Mouse (Mus musculus) heart, postnatal 25 days (tissue): ENCODE data around the gene Iqsec2. TPM values are rescaled to one million over a fixed set of nuclear protein-coding genes. Genes with fewer than 3 reads are reported as not detected.
"Not testable (repeated sequence)": the region's sequence is repeated elsewhere in the genome, so short reads cannot be mapped to it uniquely, and the experiment has no call there.

Experiments
- DNase-seq: peaks from one replicate; pipeline ENCODE4 v3.0.0; 2022; ENCODE audit warnings: low spot score
- intact Hi-C: fragments of 180-260 bp; cut with DNase I; formaldehyde crosslinking; loops from one replicate; pipeline ENCODE4 v1.15.1; 2025
- total RNA-seq, 2 experiments: library from RNA; stranded (reverse); gene quantifications; 2 replicates each; pipeline ENCODE4 v1.2.3; 2021

Iqsec2 gene
- total RNA-seq, 2 experiments from 2014 or later = 80.6 to 80.7 TPM

GRCm38 (mm10) chrX:152232781-152233763 is 89.0 kb downstream of the Iqsec2 start, which contains the start of gene Kdm5c:
Gene Kdm5c (plus strand): TSS chrX:152233020.
- peak; percentile 97 for DNase-seq
- intact Hi-C loops = no loop called here

- DNase-seq = no peak
- intact Hi-C loops = no loop called here
These were observed 90.1 kb downstream of the Iqsec2 start for GRCm38 (mm10) chrX:152234125-152234524.

GRCm38 (mm10) chrX:152235758-152236157 is 91.7 kb downstream of the Iqsec2 start:
- intact Hi-C loops = loop anchor here (5.0 kb wide), 1 partner anchor 107 kb away; the partner anchor contains the start of gene Tspyl2
- no peak for DNase-seq

GRCm38 (mm10) chrX:152243140-152243539 is 99.1 kb downstream of the Iqsec2 start:
- not testable (repeated sequence) for DNase-seq
- intact Hi-C loops = loop anchor here (5.0 kb wide), 1 partner anchor 109 kb away; no protein-coding TSS in a partner anchor

- DNase-seq = no peak
- intact Hi-C loops = loop anchor here (5.0 kb wide), 1 partner anchor 108 kb away; no protein-coding TSS in a partner anchor
These were observed 100.6 kb downstream of the Iqsec2 start for GRCm38 (mm10) chrX:152244492-152245189.

- intact Hi-C loops = no loop called here
- no peak for DNase-seq
These were observed 127.1 kb downstream of the Iqsec2 start for GRCm38 (mm10) chrX:152271189-152271588.

Other genes with a start within 250 kb of the Iqsec2 start
- 100 to 1,000 TPM; 218 to 235 TPM for gene Hsd17b10, start 142.4 kb upstream of the Iqsec2 start, total RNA-seq
- gene Ribc1, start 128.0 kb upstream of the Iqsec2 start, total RNA-seq = under 1 TPM; 0.34 to 0.39 TPM
- gene Smc1a, start 127.8 kb upstream of the Iqsec2 start, total RNA-seq = 10 to 100 TPM; 25.1 to 26.8 TPM
- gene Kdm5c, start 88.8 kb downstream of the Iqsec2 start, total RNA-seq = 10 to 100 TPM; 29.7 to 55.0 TPM
- gene Kantr, start 183.2 kb downstream of the Iqsec2 start, total RNA-seq = 1 to 10 TPM; 3.0 to 3.7 TPM
- gene Tspyl2, start 198.2 kb downstream of the Iqsec2 start, total RNA-seq = 10 to 100 TPM in 1 of 2 experiments, 1 to 10 TPM in 1; 7.2 to 10.5 TPM
- 1 to 10 TPM in 1 of 2 experiments, under 1 TPM in 1; 0.68 to 1.3 TPM for gene Gpr173, start 224.4 kb downstream of the Iqsec2 start, total RNA-seq